In genomic region chr2:168504431-168505182, GRCm38 (mm10) we compare ENCODE assay signal across 15 mouse cellular contexts.
A peak's percentile ranks its signal among the peaks of the same experiment; 100 is the strongest.
DNase-seq lines count a peak whose midpoint lies in the region; ATAC-seq lines count a peak whose summit lies in the region.
"Had no signal": no experiment of that assay in that cellular context is flagged by ENCODE, and none has a peak within 500 bp of the region (broad histone marks: within the 10 kb centered on the region; RNA-seq: fewer than 3 reads in every experiment).

No protein-coding gene starts in this region.

- peak; percentile 44 for DNase-seq in gastrocnemius, postnatal 10 days
- no peak for DNase-seq in gastrocnemius, postnatal 4 days (ENCODE audit: low spot score in 2 of 2)
- no peak for DNase-seq in lung, postnatal 14 days
- DNase-seq in adrenal gland, postnatal 25 days: peak; percentile 68
- DNase-seq in limb, embryonic 10.5 days (ENCODE audit: low spot score): no peak
- DNase-seq in liver, embryonic 11.5 days (ENCODE audit: low spot score): no peak
- no peak for DNase-seq in spleen, postnatal 36 days (ENCODE audit: low spot score in 2 of 2)
- DNase-seq: cerebellum, adult 9-11 months; lung, postnatal 10 days; thymus, adult 18-20 months had no signal

- no peaks in the 10 kb centered on the region for H3K36me3 ChIP-seq in lung, embryonic 15.5 days
- no peaks in the 10 kb centered on the region for H3K36me3 ChIP-seq in limb, embryonic 10.5 days
- H3K36me3 ChIP-seq in liver, embryonic 11.5 days (ENCODE audit: control insufficient read depth, insufficient read depth, low read length): no peaks in the 10 kb centered on the region
- H3K36me3 ChIP-seq: embryonic facial prominence, embryonic 12.5 days; liver, embryonic 12.5 days had no signal

- ATAC-seq in lung, embryonic 15.5 days (ENCODE audit: borderline replicate concordance, extremely low read depth, low FRiP score, low TSS enrichment): 0 out of 2 replicates have a peak, but pooled peaks have one; percentile 25
- no peak for ATAC-seq in liver, embryonic 11.5 days (replicated peaks; ENCODE audit: low FRiP score)
- ATAC-seq: CD4-positive, CD25-positive, alpha-beta regulatory T cell, adult 4 months; liver, embryonic 12.5 days had no signal

- no peak overlapping the region for H3K27ac ChIP-seq in lung, embryonic 15.5 days
- peak overlapping the region; percentile 37; the same call in 1 of the 2 replicates for H3K27ac ChIP-seq in limb, embryonic 10.5 days
- no peak overlapping the region for H3K27ac ChIP-seq in liver, embryonic 11.5 days (ENCODE audit: low read depth, low read length)
- H3K27ac ChIP-seq: embryonic facial prominence, embryonic 12.5 days; kidney, postnatal 0 days; liver, embryonic 12.5 days had no signal

- H3K9me3 ChIP-seq in lung, embryonic 15.5 days: no peaks in the 10 kb centered on the region
- H3K9me3 ChIP-seq in limb, embryonic 10.5 days (replicated peaks): no peaks in the 10 kb centered on the region
- H3K9me3 ChIP-seq in liver, embryonic 11.5 days (ENCODE audit: control insufficient read depth, low read length): no peaks in the 10 kb centered on the region
- H3K9me3 ChIP-seq: embryonic facial prominence, embryonic 12.5 days; liver, embryonic 12.5 days had no signal

- 77% methylated on average over 27 of the region's 27 CpGs for WGBS in lung, embryonic 15.5 days
- WGBS in limb, embryonic 10.5 days: 88% methylated on average over 27 of the region's 27 CpGs
- WGBS in liver, embryonic 11.5 days: 84% methylated on average over 27 of the region's 27 CpGs

- no peak overlapping the region for H3K4me2 ChIP-seq in lung, embryonic 15.5 days
- H3K4me2 ChIP-seq in liver, embryonic 11.5 days: no peak overlapping the region
- H3K4me2 ChIP-seq: embryonic facial prominence, embryonic 12.5 days; liver, embryonic 12.5 days had no signal

- H3K4me1 ChIP-seq in lung, embryonic 15.5 days: no peaks in the 10 kb centered on the region
- peaks cover 11% of the 10 kb centered on the region; the same call in 1 of the 2 replicates for H3K4me1 ChIP-seq in limb, embryonic 10.5 days
- H3K4me1 ChIP-seq in liver, embryonic 11.5 days (replicated peaks; ENCODE audit: control insufficient read depth, insufficient read depth, low read length): no peaks in the 10 kb centered on the region
- H3K4me1 ChIP-seq: embryonic facial prominence, embryonic 12.5 days; liver, embryonic 12.5 days had no signal

- no peaks in the 10 kb centered on the region for H3K27me3 ChIP-seq in lung, embryonic 15.5 days
- H3K27me3 ChIP-seq in limb, embryonic 10.5 days (ENCODE audit: low read depth, poor library complexity, severe bottlenecking): 0 out of 2 replicates have a peak, but pooled peaks cover 8% of the 10 kb centered on the region
- no peaks in the 10 kb centered on the region for H3K27me3 ChIP-seq in liver, embryonic 11.5 days (replicated peaks; ENCODE audit: control insufficient read depth, insufficient read depth, low read length)
- H3K27me3 ChIP-seq: embryonic facial prominence, embryonic 12.5 days had no signal

- no peak overlapping the region for H3K4me3 ChIP-seq in lung, embryonic 15.5 days
- H3K4me3 ChIP-seq in limb, embryonic 10.5 days: no peak overlapping the region
- no peak overlapping the region for H3K4me3 ChIP-seq in liver, embryonic 11.5 days (ENCODE audit: low read depth, low read length)
- H3K4me3 ChIP-seq: embryonic facial prominence, embryonic 12.5 days; liver, embryonic 12.5 days had no signal

- no peak overlapping the region for H3K9ac ChIP-seq in lung, embryonic 15.5 days
- H3K9ac ChIP-seq in liver, embryonic 11.5 days (ENCODE audit: low read depth, low read length): no peak overlapping the region
- H3K9ac ChIP-seq: embryonic facial prominence, embryonic 12.5 days; liver, embryonic 12.5 days had no signal

Comparison
In these comparisons a context has a peak if more than half of its experiments do, and no peak if none do; other contexts are left out.
1. DNase-seq: peak in gastrocnemius, postnatal 10 days (single experiment) and adrenal gland, postnatal 25 days (single experiment); none in gastrocnemius, postnatal 4 days (0 of 2), lung, postnatal 14 days (single experiment), limb, embryonic 10.5 days (single experiment), liver, embryonic 11.5 days (single experiment) and spleen, postnatal 36 days (0 of 2).